Comparison of ENCODE assay signal across 13 mouse cellular contexts in genomic region chr10:116872016-116872410, GRCm38 (mm10). TPM values are rescaled to one million over a fixed set of nuclear protein-coding genes. Genes with fewer than 3 reads are reported as not detected.
A peak's percentile ranks its signal among the peaks of the same experiment; 100 is the strongest.
DNase-seq lines count a peak whose midpoint lies in the region; ATAC-seq lines count a peak whose summit lies in the region.
"Had no signal": no experiment of that assay in that cellular context is flagged by ENCODE, and none has a peak within 500 bp of the region (broad histone marks: within the 10 kb centered on the region; RNA-seq: fewer than 3 reads in every experiment).

No protein-coding gene starts in this region.

- DNase-seq in spleen, postnatal 36 days (ENCODE audit: low spot score in 2 of 2): peak; percentile 4 to 21
- DNase-seq in spleen, postnatal 4 days (ENCODE audit: low spot score in 2 of 2): no peak
- DNase-seq in urinary bladder, adult 2 months (ENCODE audit: low spot score): no peak
- DNase-seq: liver, embryonic 13.5 days; lung, postnatal 36 days; right cerebral cortex, postnatal 25 days had no signal

- H3K4me1 ChIP-seq in hindbrain, embryonic 15.5 days (replicated peaks): no peaks in the 10 kb centered on the region
- peaks cover 6% of the 10 kb centered on the region; the same call in 1 of the 2 replicates for H3K4me1 ChIP-seq in hindbrain, embryonic 12.5 days
- H3K4me1 ChIP-seq in intestine, embryonic 16.5 days (ENCODE audit: control insufficient read depth, insufficient read depth, low read length): peaks cover 11% of the 10 kb centered on the region
- H3K4me1 ChIP-seq: liver, embryonic 13.5 days; midbrain, embryonic 13.5 days had no signal

- H3K4me3 ChIP-seq in hindbrain, embryonic 15.5 days: no peak overlapping the region
- H3K4me3 ChIP-seq in hindbrain, embryonic 12.5 days: no peak overlapping the region
- H3K4me3 ChIP-seq in intestine, embryonic 16.5 days (ENCODE audit: low read length): no peak overlapping the region
- H3K4me3 ChIP-seq: heart, embryonic 12.5 days; liver, embryonic 13.5 days; midbrain, embryonic 13.5 days had no signal

- no peaks in the 10 kb centered on the region for H3K9me3 ChIP-seq in hindbrain, embryonic 15.5 days
- H3K9me3 ChIP-seq in hindbrain, embryonic 12.5 days (replicated peaks): no peaks in the 10 kb centered on the region
- H3K9me3 ChIP-seq in intestine, embryonic 16.5 days (ENCODE audit: control insufficient read depth, low read length): no peaks in the 10 kb centered on the region
- H3K9me3 ChIP-seq: heart, embryonic 12.5 days; liver, embryonic 13.5 days; midbrain, embryonic 13.5 days had no signal

- H3K36me3 ChIP-seq in hindbrain, embryonic 15.5 days: no peaks in the 10 kb centered on the region
- H3K36me3 ChIP-seq in hindbrain, embryonic 12.5 days: no peaks in the 10 kb centered on the region
- no peaks in the 10 kb centered on the region for H3K36me3 ChIP-seq in intestine, embryonic 16.5 days (ENCODE audit: control insufficient read depth, insufficient read depth, low read length)
- H3K36me3 ChIP-seq: heart, embryonic 12.5 days; liver, embryonic 13.5 days; midbrain, embryonic 13.5 days had no signal

- 49% methylated on average over 14 of the region's 14 CpGs for WGBS in hindbrain, embryonic 15.5 days
- 76% methylated on average over 14 of the region's 14 CpGs for WGBS in hindbrain, embryonic 12.5 days
- WGBS in intestine, embryonic 16.5 days: 46% methylated on average over 14 of the region's 14 CpGs

- H3K27me3 ChIP-seq in hindbrain, embryonic 15.5 days: no peaks in the 10 kb centered on the region
- no peaks in the 10 kb centered on the region for H3K27me3 ChIP-seq in hindbrain, embryonic 12.5 days
- H3K27me3 ChIP-seq in intestine, embryonic 16.5 days (replicated peaks; ENCODE audit: control insufficient read depth, insufficient read depth, low read length): no peaks in the 10 kb centered on the region
- H3K27me3 ChIP-seq: heart, embryonic 12.5 days; liver, embryonic 13.5 days; midbrain, embryonic 13.5 days had no signal

- no peak overlapping the region for H3K27ac ChIP-seq in hindbrain, embryonic 15.5 days (replicated peaks)
- no peak overlapping the region for H3K27ac ChIP-seq in hindbrain, embryonic 12.5 days
- no peak overlapping the region for H3K27ac ChIP-seq in intestine, embryonic 16.5 days (ENCODE audit: low read length)
- H3K27ac ChIP-seq: liver, embryonic 13.5 days; midbrain, embryonic 13.5 days had no signal

- 0 out of 2 replicates have a peak overlapping the region, but pooled peaks have one; percentile 10 for H3K4me2 ChIP-seq in hindbrain, embryonic 15.5 days
- H3K4me2 ChIP-seq in hindbrain, embryonic 12.5 days (replicated peaks): no peak overlapping the region
- peak overlapping the region; percentile 26; the same call in 1 of the 2 replicates for H3K4me2 ChIP-seq in intestine, embryonic 16.5 days (ENCODE audit: low read depth, low read length)
- H3K4me2 ChIP-seq: heart, embryonic 12.5 days; liver, embryonic 13.5 days; midbrain, embryonic 13.5 days had no signal

- no peak for ATAC-seq in hindbrain, embryonic 15.5 days (ENCODE audit: low FRiP score, low read depth)
- ATAC-seq in hindbrain, embryonic 12.5 days (ENCODE audit: low FRiP score): no peak
- no peak for ATAC-seq in intestine, embryonic 16.5 days
- ATAC-seq in monocyte, adult 5-6 weeks (replicated peaks; ENCODE audit: insufficient number of reproducible peaks, low FRiP score, low TSS enrichment, poor library complexity, severe bottlenecking): no peak
- ATAC-seq in erythroid progenitor cell, adult 5-6 weeks (replicated peaks; ENCODE audit: low FRiP score, poor library complexity, severe bottlenecking): no peak
- ATAC-seq: midbrain, embryonic 13.5 days had no signal

- H3K9ac ChIP-seq in hindbrain, embryonic 15.5 days: no peak overlapping the region
- H3K9ac ChIP-seq in hindbrain, embryonic 12.5 days: no peak overlapping the region
- no peak overlapping the region for H3K9ac ChIP-seq in intestine, embryonic 16.5 days (ENCODE audit: low read depth, low read length)
- H3K9ac ChIP-seq: heart, embryonic 12.5 days; liver, embryonic 13.5 days; midbrain, embryonic 13.5 days had no signal

RNA-seq across cellular contexts. Expression of gene Myrfl, which starts 24.7 kb away (rescaled TPM):
- polyA plus RNA-seq in hindbrain, embryonic 15.5 days (2015; fragmentation: Nextera tagmentation; extraction: Ambion mirVana): 0.10 and 0.13 TPM in 2 replicates
- polyA plus RNA-seq in hindbrain, embryonic 12.5 days (2016; fragmentation: Nextera tagmentation; extraction: Ambion mirVana): 0.17 TPM in 1 of 2 replicates, not detected in the other
- polyA plus RNA-seq in intestine, embryonic 16.5 days (2015; fragmentation: Nextera tagmentation; extraction: Ambion mirVana): 9.4 and 10.2 TPM in 2 replicates
- total RNA-seq in monocyte, adult 5-6 weeks (2017): not detected in 3 replicates
- polyA plus RNA-seq in urinary bladder, adult 2 months (2012; rRNA removed): not detected in 2 replicates
- not detected in 2 replicates for total RNA-seq in erythroid progenitor cell, adult 5-6 weeks (2015; ENCODE audit: low replicate concordance)
- total RNA-seq in erythroid progenitor cell, adult 5-6 weeks (2017; ENCODE audit: low replicate concordance): not detected in 2 replicates
- polyA plus RNA-seq: liver, embryonic 13.5 days had no signal

Comparison
In these comparisons a context has a peak if more than half of its experiments do, and no peak if none do; other contexts are left out.
1. DNase-seq: peak in spleen, postnatal 36 days (2 of 2); none in spleen, postnatal 4 days (0 of 2) and urinary bladder, adult 2 months (single experiment).